Mouse (Mus musculus): ENCODE results near the gene Stag1. TPM values are rescaled to one million over a fixed set of nuclear protein-coding genes. Genes with fewer than 3 reads are reported as not detected.

The Stag1 gene
- total RNA-seq, 1 experiment, result 47.9 TPM

GRCm38 (mm10) chr9:101002053-101002452 lies 404.5 kb downstream of the Stag1 start:
- no peak overlapping the region for H3K9ac ChIP-seq (ENCODE audit: insufficient read depth, low read depth, low read length, poor library complexity, severe bottlenecking)
- in situ Hi-C loops (cut with MboI; ENCODE audit: low sequenced_read_pairs in 2 of 2, unreplicated experiment in 2 of 2), result loop anchor here in 1 of 2 experiments (5.0 kb wide), 1 partner anchor 550 kb away; no protein-coding TSS in a partner anchor
- H3K9me3 ChIP-seq (ENCODE audit: control insufficient read depth, insufficient read depth, low read depth, low read length), result no peaks in the 10 kb centered on the region
- no peak for DNase-seq (ENCODE audit: low read depth, low spot score)
- H3K36me3 ChIP-seq (ENCODE audit: control insufficient read depth, insufficient read depth, low read length, poor library complexity, severe bottlenecking), result no peaks in the 10 kb centered on the region
- no peak overlapping the region for H3K27ac ChIP-seq (ENCODE audit: insufficient read depth, low read depth, low read length, poor library complexity, severe bottlenecking)
- peak; percentile 42 for TF ChIP-seq ZC3H11A (IDR thresholded peaks at IDR 0.05; ENCODE audit: borderline replicate concordance, low read depth, low read length)
- no peak for TF ChIP-seq ZNF384 (IDR thresholded peaks at IDR 0.05; ENCODE audit: low read depth, low read length)
- H3K4me1 ChIP-seq (ENCODE audit: control insufficient read depth in 2 of 2, insufficient read depth in 2 of 2, low read length in 2 of 2, poor library complexity in 1 of 2), result no peaks in the 10 kb centered on the region
- H3K4me3 ChIP-seq (ENCODE audit: insufficient read depth in 1 of 2, low read depth in 1 of 2, low read length in 2 of 2, poor library complexity in 1 of 2, severe bottlenecking in 1 of 2), result no peak overlapping the region

- no peaks in the 10 kb centered on the region for H3K36me3 ChIP-seq (ENCODE audit: control insufficient read depth, insufficient read depth, low read length, poor library complexity, severe bottlenecking)
- no peak overlapping the region for H3K9ac ChIP-seq (ENCODE audit: insufficient read depth, low read depth, low read length, poor library complexity, severe bottlenecking)
- no peak overlapping the region for H3K27ac ChIP-seq (ENCODE audit: insufficient read depth, low read depth, low read length, poor library complexity, severe bottlenecking)
- no peak for DNase-seq (ENCODE audit: low read depth, low spot score)
- no peaks in the 10 kb centered on the region for H3K9me3 ChIP-seq (ENCODE audit: control insufficient read depth, insufficient read depth, low read depth, low read length)
- H3K4me1 ChIP-seq (ENCODE audit: control insufficient read depth in 2 of 2, insufficient read depth in 2 of 2, low read length in 2 of 2, poor library complexity in 1 of 2), result no peaks in the 10 kb centered on the region
- TF ChIP-seq MAFK (IDR thresholded peaks at IDR 0.05; ENCODE audit: insufficient read depth, low read depth, low read length) (no peak), CHD2 (IDR thresholded peaks at IDR 0.05; ENCODE audit: low read depth, low read length) (no peak), ZNF384 (IDR thresholded peaks at IDR 0.05; ENCODE audit: low read depth, low read length) (no peak), HCFC1 (IDR thresholded peaks at IDR 0.05; ENCODE audit: borderline replicate concordance, insufficient read depth, low read length) (no peak), ZC3H11A (IDR thresholded peaks at IDR 0.05; ENCODE audit: borderline replicate concordance, low read depth, low read length) (no peak)
- in situ Hi-C loops (cut with MboI; ENCODE audit: low sequenced_read_pairs in 2 of 2, unreplicated experiment in 2 of 2), result loop anchor here in 1 of 2 experiments (5.0 kb wide), 1 partner anchor 551 kb away; no protein-coding TSS in a partner anchor
- no peak overlapping the region for H3K4me3 ChIP-seq (ENCODE audit: insufficient read depth in 1 of 2, low read depth in 1 of 2, low read length in 2 of 2, poor library complexity in 1 of 2, severe bottlenecking in 1 of 2)
Measured at GRCm38 (mm10) chr9:101002841-101003240, 405.2 kb downstream of the Stag1 start.

GRCm38 (mm10) chr9:101003302-101003701 lies 405.7 kb downstream of the Stag1 start:
- DNase-seq (ENCODE audit: low read depth, low spot score), result no peak
- H3K4me1 ChIP-seq (ENCODE audit: control insufficient read depth in 2 of 2, insufficient read depth in 2 of 2, low read length in 2 of 2, poor library complexity in 1 of 2), result no peaks in the 10 kb centered on the region
- in situ Hi-C loops (cut with MboI; ENCODE audit: low sequenced_read_pairs in 2 of 2, unreplicated experiment in 2 of 2), result loop anchor here in 1 of 2 experiments (5.0 kb wide), 1 partner anchor 551 kb away; no protein-coding TSS in a partner anchor
- H3K27ac ChIP-seq (ENCODE audit: insufficient read depth, low read depth, low read length, poor library complexity, severe bottlenecking), result no peak overlapping the region
- no peak overlapping the region for H3K4me3 ChIP-seq (ENCODE audit: insufficient read depth in 1 of 2, low read depth in 1 of 2, low read length in 2 of 2, poor library complexity in 1 of 2, severe bottlenecking in 1 of 2)
- H3K9ac ChIP-seq (ENCODE audit: insufficient read depth, low read depth, low read length, poor library complexity, severe bottlenecking), result no peak overlapping the region
- no peak for TF ChIP-seq CHD2 (IDR thresholded peaks at IDR 0.05; ENCODE audit: low read depth, low read length)
- TF ChIP-seq HCFC1 (IDR thresholded peaks at IDR 0.05; ENCODE audit: borderline replicate concordance, insufficient read depth, low read length), result no peak
- peak; percentile 89 for TF ChIP-seq ZNF384 (IDR thresholded peaks at IDR 0.05; ENCODE audit: low read depth, low read length)
- TF ChIP-seq MAFK (IDR thresholded peaks at IDR 0.05; ENCODE audit: insufficient read depth, low read depth, low read length), result no peak
- 0 out of 2 replicates have a peak, but pooled peaks have one; percentile 8 for TF ChIP-seq ZC3H11A (IDR thresholded peaks at IDR 0.05; ENCODE audit: borderline replicate concordance, low read depth, low read length)
- no peaks in the 10 kb centered on the region for H3K36me3 ChIP-seq (ENCODE audit: control insufficient read depth, insufficient read depth, low read length, poor library complexity, severe bottlenecking)
- no peaks in the 10 kb centered on the region for H3K9me3 ChIP-seq (ENCODE audit: control insufficient read depth, insufficient read depth, low read depth, low read length)

- no peak for TF ChIP-seq CHD2 (IDR thresholded peaks at IDR 0.05; ENCODE audit: low read depth, low read length)
- Histone ChIP-seq H3K36me3 (ENCODE audit: control insufficient read depth, insufficient read depth, low read length, poor library complexity, severe bottlenecking) (no peaks in the 10 kb centered on the region), H3K27ac (ENCODE audit: insufficient read depth, low read depth, low read length, poor library complexity, severe bottlenecking) (no peak overlapping the region), H3K9me3 (ENCODE audit: control insufficient read depth, insufficient read depth, low read depth, low read length) (no peaks in the 10 kb centered on the region), H3K9ac (ENCODE audit: insufficient read depth, low read depth, low read length, poor library complexity, severe bottlenecking) (no peak overlapping the region), H3K4me3 (ENCODE audit: insufficient read depth in 1 of 2, low read depth in 1 of 2, low read length in 2 of 2, poor library complexity in 1 of 2, severe bottlenecking in 1 of 2) (no peak overlapping the region), H3K4me1 (ENCODE audit: control insufficient read depth in 2 of 2, insufficient read depth in 2 of 2, low read length in 2 of 2, poor library complexity in 1 of 2) (no peaks in the 10 kb centered on the region)
- DNase-seq (ENCODE audit: low read depth, low spot score), result no peak
- in situ Hi-C loops (cut with MboI; ENCODE audit: low sequenced_read_pairs in 2 of 2, unreplicated experiment in 2 of 2), result no loop called here
Measured at GRCm38 (mm10) chr9:101005866-101006265, 408.3 kb downstream of the Stag1 start.

Other genes starting within 250 kb of the Stag1 start
- gene Il20rb, start 111.0 kb upstream of the Stag1 start, total RNA-seq (2012; rRNA removed), result 3.3 and 3.7 TPM in 2 replicates
- gene Nck1, start 51.7 kb upstream of the Stag1 start, total RNA-seq (2012; rRNA removed), result 11.2 and 15.8 TPM in 2 replicates
- 0.90 and 2.1 TPM in 2 replicates for gene Slc35g2, start 26.7 kb upstream of the Stag1 start, total RNA-seq (2012; rRNA removed)